Mouse (Mus musculus) MEL (cell line): ENCODE measurements at regions not wholly inside any gene's neighbourhood (a gene's known extent, or its start where the extent isn't known, plus 50 kb on each side); places are given as distances from the start of the nearest gene placed in this dataset.

ENCODE experiments used
- DNase-seq: peaks from one replicate; pipeline ENCODE4 v3.0.0; 2011; ENCODE audit warnings: low read depth, low spot score
- H3K27ac ChIP-seq: 2 replicates; pipeline ENCODE4 v1.5.1; 2012; ENCODE audit warnings: low read depth, mild to moderate bottlenecking, control low read depth, low read length, moderate library complexity; ENCODE audit not compliant: control insufficient read depth
- H3K27me3 ChIP-seq, 2 experiments: fragments of 150-350 bp in 1 of 2; sonication (generic) in 1 of 2; 2 replicates each; pipeline ENCODE4 v1.6.1; 2012; ENCODE audit warnings: low read length in 2 of 2, mild to moderate bottlenecking in 2 of 2, improper control_type of control experiment in 1 of 2, moderate library complexity in 1 of 2; ENCODE audit not compliant: insufficient read depth in 2 of 2, control insufficient read depth in 1 of 2
- H3K36me3 ChIP-seq, 2 experiments: 2 replicates each; pipeline ENCODE4 v1.6.1; 2012 to 2014; ENCODE audit warnings: low read length in 2 of 2, improper control_type of control experiment in 1 of 2, inconsistent platforms in 1 of 2, mild to moderate bottlenecking in 1 of 2; ENCODE audit not compliant: insufficient read depth in 2 of 2, control insufficient read depth in 1 of 2
- H3K4me1 ChIP-seq, 2 experiments: fragments of 150-350 bp in 1 of 2; sonication (generic) in 1 of 2; 2 replicates each; pipeline ENCODE4 v1.6.1; 2012; ENCODE audit warnings: low read length in 2 of 2, improper control_type of control experiment in 1 of 2, mild to moderate bottlenecking in 1 of 2; ENCODE audit not compliant: insufficient read depth in 2 of 2, control insufficient read depth in 1 of 2
- H3K4me3 ChIP-seq, 2 experiments: fragments of 150-350 bp in 1 of 2; sonication (generic) in 1 of 2; 2 replicates each; pipeline ENCODE4 v1.5.1; 2012; ENCODE audit warnings: low read depth in 2 of 2, low read length in 2 of 2, mild to moderate bottlenecking in 2 of 2, moderate library complexity in 2 of 2, control low read depth in 1 of 2, improper control_type of control experiment in 1 of 2; ENCODE audit not compliant: control insufficient read depth in 1 of 2, insufficient read depth in 1 of 2
- H3K79me2 ChIP-seq: 2 replicates; pipeline ENCODE4 v1.6.1; 2012; ENCODE audit warnings: mild to moderate bottlenecking, low read length, moderate library complexity; ENCODE audit not compliant: control insufficient read depth, poor library complexity, insufficient read depth
- H3K9ac ChIP-seq: 2 replicates; pipeline ENCODE4 v1.6.1; 2012; ENCODE audit warnings: low read depth, mild to moderate bottlenecking, control low read depth, low read length, moderate library complexity; ENCODE audit not compliant: control insufficient read depth, poor library complexity, severe bottlenecking
- H3K9me3 ChIP-seq: fragments of 150-350 bp; sonication (generic); replicated peaks from 2 replicates; pipeline ENCODE4 v1.6.1; 2012; ENCODE audit warnings: mild to moderate bottlenecking, low read length, improper control_type of control experiment, moderate library complexity; ENCODE audit not compliant: insufficient read depth
- BHLHE40 ChIP-seq: IDR thresholded peaks from 2 replicates; pipeline ENCODE4 v1.6.1; 2012; ENCODE audit warnings: low read depth, mild to moderate bottlenecking, inconsistent platforms, low read length, improper control_type of control experiment, borderline replicate concordance
- CTCF ChIP-seq, 3 experiments: IDR thresholded peaks in 2 of 3; conservative IDR thresholded peaks in 1 of 3; 2 replicates each; pipeline ENCODE4 v1.5.1; 2011 to 2012; ENCODE audit warnings: low read length in 3 of 3, low read depth in 2 of 3, mild to moderate bottlenecking in 2 of 3, improper control_type of control experiment in 1 of 3, inconsistent platforms in 1 of 3, mixed read lengths in 1 of 3, moderate library complexity in 1 of 3; ENCODE audit not compliant: control insufficient read depth in 1 of 3, insufficient read depth in 1 of 3, poor library complexity in 1 of 3, severe bottlenecking in 1 of 3
- EP300 ChIP-seq, 2 experiments: IDR thresholded peaks; 2 replicates each; pipeline ENCODE4 v1.6.1; 2011; ENCODE audit warnings: improper control_type of control experiment in 2 of 2, low read length in 2 of 2, low read depth in 1 of 2, mild to moderate bottlenecking in 1 of 2
- GABPA ChIP-seq: IDR thresholded peaks from 2 replicates; pipeline ENCODE4 v1.6.1; 2012; ENCODE audit warnings: low read depth, mild to moderate bottlenecking, inconsistent platforms, low read length, improper control_type of control experiment, moderate library complexity
- HCFC1 ChIP-seq: IDR thresholded peaks from 2 replicates; pipeline ENCODE4 v1.6.1; 2012; ENCODE audit warnings: low read depth, mild to moderate bottlenecking, inconsistent platforms, low read length, improper control_type of control experiment, moderate library complexity
- MAFK ChIP-seq: IDR thresholded peaks from 2 replicates; pipeline ENCODE4 v1.6.1; 2011; ENCODE audit warnings: low read depth, mild to moderate bottlenecking, low read length, improper control_type of control experiment, borderline replicate concordance
- MAX ChIP-seq: IDR thresholded peaks from 2 replicates; pipeline ENCODE4 v1.6.1; 2011; ENCODE audit warnings: low read length, improper control_type of control experiment
- MAZ ChIP-seq: IDR thresholded peaks from 2 replicates; pipeline ENCODE4 v1.6.1; 2012; ENCODE audit warnings: low read depth, mild to moderate bottlenecking, inconsistent platforms, low read length, improper control_type of control experiment
- MEF2A ChIP-seq: IDR thresholded peaks from 2 replicates; pipeline ENCODE4 v1.6.1; 2014; ENCODE audit warnings: low read depth, mild to moderate bottlenecking, inconsistent platforms, low read length, improper control_type of control experiment; ENCODE audit not compliant: poor library complexity, insufficient replicate concordance, severe bottlenecking; ENCODE audit errors: extremely low read depth
- MYB ChIP-seq: IDR thresholded peaks from 2 replicates; pipeline ENCODE4 v1.6.1; 2011; ENCODE audit warnings: mild to moderate bottlenecking, low read depth, low read length, improper control_type of control experiment
- MYC ChIP-seq: IDR thresholded peaks from 2 replicates; pipeline ENCODE4 v1.6.1; 2011; ENCODE audit warnings: low read depth, mild to moderate bottlenecking, low read length, improper control_type of control experiment, moderate library complexity
- NELFE ChIP-seq: IDR thresholded peaks from 2 replicates; pipeline ENCODE4 v1.6.1; 2011; ENCODE audit warnings: low read depth, low read length, improper control_type of control experiment
- POLR2A ChIP-seq, 2 experiments: IDR thresholded peaks; 2 replicates each; pipeline ENCODE4 v1.6.1; 2011 to 2012; ENCODE audit warnings: low read length in 2 of 2, mild to moderate bottlenecking in 2 of 2, control low read depth in 1 of 2, improper control_type of control experiment in 1 of 2, low read depth in 1 of 2, moderate library complexity in 1 of 2; ENCODE audit not compliant: control insufficient read depth in 1 of 2, insufficient read depth in 1 of 2, poor library complexity in 1 of 2
- RAD21 ChIP-seq: IDR thresholded peaks from 2 replicates; pipeline ENCODE4 v1.6.1; 2011; ENCODE audit warnings: mild to moderate bottlenecking, low read depth, low read length, improper control_type of control experiment
- SIN3A ChIP-seq: IDR thresholded peaks from 2 replicates; pipeline ENCODE4 v1.6.1; 2012; ENCODE audit warnings: low read length, improper control_type of control experiment, inconsistent platforms
- SMC3 ChIP-seq: IDR thresholded peaks from 2 replicates; pipeline ENCODE4 v1.6.1; 2011; ENCODE audit warnings: low read depth, low read length, improper control_type of control experiment
- TAL1 ChIP-seq: IDR thresholded peaks from 2 replicates; pipeline ENCODE4 v1.6.1; 2012; ENCODE audit warnings: mild to moderate bottlenecking, inconsistent platforms, low read length, moderate library complexity, mixed read lengths
- TBP ChIP-seq: IDR thresholded peaks from 2 replicates; pipeline ENCODE4 v1.8.0; 2011; ENCODE audit warnings: low read depth, low read length, improper control_type of control experiment
- TCF12 ChIP-seq: IDR thresholded peaks from 2 replicates; pipeline ENCODE4 v1.6.1; 2014; ENCODE audit warnings: low read depth, mild to moderate bottlenecking, inconsistent platforms, low read length, improper control_type of control experiment, moderate library complexity
- UBTF ChIP-seq: IDR thresholded peaks from 2 replicates; pipeline ENCODE4 v1.6.1; 2012; ENCODE audit warnings: low read depth, mild to moderate bottlenecking, inconsistent platforms, low read length, improper control_type of control experiment, moderate library complexity, borderline replicate concordance; ENCODE audit not compliant: insufficient read depth
- USF2 ChIP-seq, 2 experiments: IDR thresholded peaks; 2 replicates each; pipeline ENCODE4 v1.6.1; 2011 to 2012; ENCODE audit warnings: improper control_type of control experiment in 2 of 2, low read length in 2 of 2, borderline replicate concordance in 1 of 2, inconsistent platforms in 1 of 2, low read depth in 1 of 2, mild to moderate bottlenecking in 1 of 2; ENCODE audit not compliant: insufficient read depth in 1 of 2
- ZMIZ1 ChIP-seq: IDR thresholded peaks from 2 replicates; pipeline ENCODE4 v1.6.1; 2012; ENCODE audit warnings: low read depth, mild to moderate bottlenecking, inconsistent platforms, low read length, improper control_type of control experiment, moderate library complexity
- ZNF384 ChIP-seq: IDR thresholded peaks from 2 replicates; pipeline ENCODE4 v1.6.1; 2012; ENCODE audit warnings: low read depth, mild to moderate bottlenecking, inconsistent platforms, low read length, improper control_type of control experiment

- DNase-seq, result no peak
- no peaks in the 10 kb centered on the region for H3K79me2 ChIP-seq
These were observed 109.8 kb upstream of the Tmem229a start for GRCm38 (mm10) chr6:25065913-25066312.

GRCm38 (mm10) chr6:25032878-25033509 lies 76.9 kb upstream of the Tmem229a start:
- DNase-seq, result no peak
- TF ChIP-seq MAZ (no peak), MYB (no peak)
- Histone ChIP-seq H3K79me2 (no peaks in the 10 kb centered on the region), H3K4me3 (no peak overlapping the region), H3K9ac (no peak overlapping the region), H3K27me3 (no peaks in the 10 kb centered on the region), H3K9me3 (no peaks in the 10 kb centered on the region), H3K36me3 (no peaks in the 10 kb centered on the region), H3K4me1 (no peaks in the 10 kb centered on the region), H3K27ac (no peak overlapping the region)

More at GRCm38 (mm10) chr6:25065913-25066312, 109.8 kb upstream of the Tmem229a start:
- Histone ChIP-seq H3K9ac (no peak overlapping the region), H3K4me3 (no peak overlapping the region), H3K27ac (no peak overlapping the region), H3K9me3 (no peaks in the 10 kb centered on the region), H3K27me3 (no peaks in the 10 kb centered on the region), H3K4me1 (no peaks in the 10 kb centered on the region), H3K36me3 (no peaks in the 10 kb centered on the region)
- no peak for TF ChIP-seq SIN3A
- no peak for TF ChIP-seq TAL1
- no peak for TF ChIP-seq UBTF
- TF ChIP-seq MAX, result no peak

- Histone ChIP-seq H3K9me3 (no peaks in the 10 kb centered on the region), H3K27ac (no peak overlapping the region), H3K4me3 (no peak overlapping the region), H3K4me1 (no peaks in the 10 kb centered on the region), H3K79me2 (no peaks in the 10 kb centered on the region), H3K36me3 (no peaks in the 10 kb centered on the region), H3K9ac (no peak overlapping the region), H3K27me3 (no peaks in the 10 kb centered on the region)
- peak; percentile 16 for DNase-seq
- peak; percentile 47 for TF ChIP-seq SMC3
- TF ChIP-seq TBP, result no peak
- no peak for TF ChIP-seq ZNF384
- TF ChIP-seq MAZ, result no peak
- TF ChIP-seq MYC, result no peak
- TF ChIP-seq EP300 (IDR thresholded peaks at IDR 0.05; ENCODE audit: low read depth in 1 of 2, low read length in 2 of 2), result no peak
- TF ChIP-seq TCF12, result no peak
- no peak for TF ChIP-seq MEF2A
- TF ChIP-seq HCFC1, result no peak
- no peak for TF ChIP-seq MAFK
- TF ChIP-seq POLR2A (IDR thresholded peaks at IDR 0.05; ENCODE audit: control insufficient read depth in 1 of 2, insufficient read depth in 1 of 2, low read depth in 1 of 2, low read length in 2 of 2, poor library complexity in 1 of 2), result no peak
- TF ChIP-seq TAL1, result no peak
- no peak for TF ChIP-seq ZMIZ1
- TF ChIP-seq CTCF (IDR thresholded peaks at IDR 0.05 in 2 of 3, conservative IDR thresholded peaks at IDR 0.05 in 1 of 3; ENCODE audit: control insufficient read depth in 1 of 3, insufficient read depth in 1 of 3, low read depth in 2 of 3, low read length in 3 of 3, poor library complexity in 1 of 3, severe bottlenecking in 1 of 3), result peak in 1 of 3 experiments; percentile 25; a peak in 1 of 6 replicates
- TF ChIP-seq BHLHE40, result no peak
- no peak for TF ChIP-seq MAX
- TF ChIP-seq RAD21, result peak; percentile 33
- TF ChIP-seq UBTF, result no peak
- no peak for TF ChIP-seq USF2 (IDR thresholded peaks at IDR 0.05; ENCODE audit: borderline replicate concordance in 1 of 2, insufficient read depth in 1 of 2, low read depth in 1 of 2, low read length in 2 of 2)
- TF ChIP-seq GABPA, result no peak
- TF ChIP-seq NELFE, result no peak
These were observed 70.9 kb upstream of the Tmem229a start for GRCm38 (mm10) chr6:25026953-25027352.
